Mouse (Mus musculus): ENCODE data around the gene Tma7.

- TF ChIP-seq CTCF (IDR thresholded peaks at IDR 0.05; ENCODE audit: low read depth) (peak; percentile 94), EP300 (IDR thresholded peaks at IDR 0.05; ENCODE audit: low read depth) (no peak)
These were observed 36.1 kb downstream of the Tma7 start for GRCm38 (mm10) chr9:109046306-109046705.

Data from liver, embryonic 14.5 days (tissue).